Mouse (Mus musculus) heart, postnatal 10 days (tissue): Measurements from ENCODE around the gene Tnmd. TPM values are rescaled to one million over a fixed set of nuclear protein-coding genes. Genes with fewer than 3 reads are reported as not detected.

ENCODE experiments used
- DNase-seq, 2 experiments: peaks; one replicate each; pipeline ENCODE4 v3.0.0; 2021
- intact Hi-C: fragments of 180-260 bp; cut with DNase I; formaldehyde crosslinking; loops from one replicate; pipeline ENCODE4 v1.15.1; 2025
- total RNA-seq, 2 experiments: library from RNA; stranded (reverse); gene quantifications; 2 replicates each; pipeline ENCODE4 v1.2.3; 2021

Gene Tnmd
- under 1 TPM; 0.20 to 0.57 TPM for total RNA-seq

DNA sequence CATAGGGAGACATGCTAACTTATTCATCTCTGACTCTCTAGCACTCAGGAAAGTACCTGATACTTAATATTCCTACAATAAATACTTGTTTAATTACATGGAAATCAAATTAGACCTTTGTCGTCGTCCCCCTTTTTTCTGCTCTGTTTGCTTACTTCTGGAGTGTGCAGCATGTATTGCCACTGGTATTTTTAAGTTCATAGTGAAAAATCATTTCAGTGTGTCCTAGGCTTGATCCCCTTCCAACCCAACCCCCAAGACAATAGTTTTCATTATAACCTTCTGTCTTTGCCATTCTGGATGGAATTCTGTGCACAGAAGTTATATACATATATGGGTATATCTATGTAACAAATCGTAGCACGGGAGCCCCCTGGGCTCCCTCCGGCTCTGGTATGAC, at the start of gene Tnmd:
TSS of gene Tnmd (plus strand) at position 301 of the 400 bp plus-strand sequence.
- intact Hi-C loops = no loop called here
- DNase-seq = no peak

GRCm38 (mm10) chrX:133853637-133854036, 2.9 kb downstream of the Tnmd start:
- intact Hi-C loops = no loop called here
- DNase-seq = no peak

DNA sequence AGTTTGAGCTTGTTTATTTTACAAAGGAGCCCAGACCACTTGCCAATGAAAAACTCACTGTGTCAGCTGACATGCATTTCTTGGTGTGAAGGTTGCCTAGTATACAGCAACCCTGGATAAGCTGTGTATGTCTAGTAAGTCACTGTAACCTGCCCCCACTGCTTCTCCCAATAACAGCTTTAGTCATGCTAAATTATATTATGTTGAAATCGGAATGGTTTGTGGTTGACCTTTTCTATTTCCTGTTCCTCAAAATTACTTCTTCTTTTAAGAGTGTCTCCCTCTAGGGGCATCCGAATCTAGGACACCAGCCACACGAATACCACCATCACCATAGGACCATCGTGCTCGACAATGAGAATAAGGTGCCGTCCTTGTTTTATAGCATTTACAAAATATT, 19.0 kb downstream of the Tnmd start:
- no peak for DNase-seq
- intact Hi-C loops = loop anchor here (5.0 kb wide), 2 partner anchors 82 to 132 kb away; no protein-coding TSS in a partner anchor

DNA sequence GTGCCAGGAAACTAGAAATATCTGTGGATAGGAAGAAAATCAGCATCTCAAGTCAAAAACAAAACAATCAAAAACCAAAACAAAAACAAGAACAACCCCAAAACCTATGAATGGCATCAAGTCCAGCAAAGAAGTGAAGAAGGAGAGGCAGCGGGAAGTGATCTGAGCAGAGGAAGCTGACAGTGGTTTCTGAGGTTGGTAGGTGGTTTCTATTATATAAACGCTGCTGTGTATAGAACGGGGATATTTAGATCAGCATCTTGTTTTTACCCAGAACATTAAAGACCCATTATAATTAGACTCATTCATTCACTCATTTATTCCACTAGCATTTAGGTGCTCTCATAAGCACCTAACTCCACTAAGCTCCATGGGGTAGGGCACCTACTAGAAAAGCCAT, 36.5 kb downstream of the Tnmd start:
- DNase-seq = no peak
- intact Hi-C loops = no loop called here

GRCm38 (mm10) chrX:133888111-133888510, 37.3 kb downstream of the Tnmd start:
- intact Hi-C loops = no loop called here
- DNase-seq = no peak

- intact Hi-C loops = loop anchor here (5.0 to 10.0 kb wide), 4 partner anchors 111 to 206 kb away; no protein-coding TSS in a partner anchor
- peak; percentile 84 for DNase-seq
Observed at GRCm38 (mm10) chrX:133898014-133898542, 47.3 kb downstream of the Tnmd start, which contains the start of gene Tspan6. Gene Tspan6 (minus strand): TSS chrX:133898429.

- DNase-seq = peak; percentile 12 to 19
- intact Hi-C loops = no loop called here
Observed at GRCm38 (mm10) chrX:133908261-133908660, 57.5 kb downstream of the Tnmd start, which contains the start of gene Srpx2. Gene Srpx2 (plus strand): TSS chrX:133908426.

- intact Hi-C loops = no loop called here
- peak; percentile 25 to 40 for DNase-seq
Observed at GRCm38 (mm10) chrX:133911397-133912103, 60.8 kb downstream of the Tnmd start.

GRCm38 (mm10) chrX:133913006-133913405, 62.2 kb downstream of the Tnmd start:
- no peak for DNase-seq
- intact Hi-C loops = no loop called here

- DNase-seq = peak; percentile 17 to 37
- intact Hi-C loops = no loop called here
Observed at GRCm38 (mm10) chrX:133914219-133914618, 63.4 kb downstream of the Tnmd start.

Other genes with a start within 250 kb of the Tnmd start
- 10 to 100 TPM; 18.9 to 20.0 TPM for gene Pcdh19, start 162.0 kb upstream of the Tnmd start, total RNA-seq
- gene Tspan6, start 47.4 kb downstream of the Tnmd start, total RNA-seq = 10 to 100 TPM; 30.4 to 35.6 TPM
- gene Srpx2, start 57.4 kb downstream of the Tnmd start, total RNA-seq = 1 to 10 TPM; 7.5 to 8.4 TPM
- gene Sytl4, start 130.8 kb downstream of the Tnmd start, total RNA-seq = 1 to 10 TPM; 2.4 to 2.5 TPM
- gene Cstf2, start 208.2 kb downstream of the Tnmd start, total RNA-seq = 10 to 100 TPM; 20.4 to 22.0 TPM